Mouse (Mus musculus): ENCODE data around the gene Nek9. TPM values are rescaled to one million over a fixed set of nuclear protein-coding genes. Genes with fewer than 3 reads are reported as not detected.

Nek9 gene
- polyA plus RNA-seq, 1 experiment from 2014 or later = 13.2 TPM

GRCm38 (mm10) chr12:85350407-85351232 lies 11.5 kb upstream of the Nek9 start:
- Histone ChIP-seq H3K36me3 (ENCODE audit: control insufficient read depth, insufficient read depth) (peaks cover 11% of the 10 kb centered on the region), H3K4me3 (replicated peaks; ENCODE audit: low read length) (no peak overlapping the region), H3K9me3 (ENCODE audit: control insufficient read depth, low read length) (no peaks in the 10 kb centered on the region), H3K4me1 (replicated peaks; ENCODE audit: control insufficient read depth, insufficient read depth, low read length) (peaks cover 3% of the 10 kb centered on the region; the same call in 1 of the 2 replicates), H3K4me2 (ENCODE audit: low read length) (0 out of 2 replicates have a peak overlapping the region, but pooled peaks have one; percentile 18), H3K27ac (ENCODE audit: low read length) (peak overlapping the region; percentile 82), H3K9ac (replicated peaks; ENCODE audit: low read depth, low read length) (no peak overlapping the region; the same call in 1 of the 2 replicates), H3K27me3 (replicated peaks; ENCODE audit: control insufficient read depth, insufficient read depth, low read length) (no peaks in the 10 kb centered on the region)
- 38% methylated on average over 10 of the region's 10 CpGs for WGBS
- ATAC-seq = peak; percentile 97

GRCm38 (mm10) chr12:85348338-85348737 lies 9.2 kb upstream of the Nek9 start:
- Histone ChIP-seq H3K4me3 (replicated peaks; ENCODE audit: low read length) (no peak overlapping the region), H3K4me1 (replicated peaks; ENCODE audit: control insufficient read depth, insufficient read depth, low read length) (peaks cover 3% of the 10 kb centered on the region; the same call in 1 of the 2 replicates), H3K9ac (replicated peaks; ENCODE audit: low read depth, low read length) (no peak overlapping the region), H3K9me3 (ENCODE audit: control insufficient read depth, low read length) (no peaks in the 10 kb centered on the region), H3K27me3 (replicated peaks; ENCODE audit: control insufficient read depth, insufficient read depth, low read length) (no peaks in the 10 kb centered on the region), H3K27ac (ENCODE audit: low read length) (no peak overlapping the region), H3K36me3 (ENCODE audit: control insufficient read depth, insufficient read depth) (peaks cover 1% of the 10 kb centered on the region; the same call in 1 of the 2 replicates), H3K4me2 (ENCODE audit: low read length) (no peak overlapping the region)
- ATAC-seq = no peak
- 92% methylated on average over 6 of the region's 6 CpGs for WGBS

GRCm38 (mm10) chr12:85347196-85347595 lies 8.0 kb upstream of the Nek9 start:
- no peak overlapping the region for H3K27ac ChIP-seq (ENCODE audit: low read length)
- 83% methylated on average over 3 of the region's 3 CpGs for WGBS

GRCm38 (mm10) chr12:85346374-85346773 lies 7.2 kb upstream of the Nek9 start:
- peak; percentile 47; the same call in 1 of the 2 replicates for ATAC-seq
- Histone ChIP-seq H3K4me1 (replicated peaks; ENCODE audit: control insufficient read depth, insufficient read depth, low read length) (peaks cover 3% of the 10 kb centered on the region; the same call in 1 of the 2 replicates), H3K27ac (ENCODE audit: low read length) (no peak overlapping the region), H3K27me3 (replicated peaks; ENCODE audit: control insufficient read depth, insufficient read depth, low read length) (no peaks in the 10 kb centered on the region), H3K36me3 (ENCODE audit: control insufficient read depth, insufficient read depth) (peaks cover 2% of the 10 kb centered on the region; the same call in 1 of the 2 replicates), H3K4me3 (replicated peaks; ENCODE audit: low read length) (no peak overlapping the region), H3K9ac (replicated peaks; ENCODE audit: low read depth, low read length) (no peak overlapping the region), H3K9me3 (ENCODE audit: control insufficient read depth, low read length) (no peaks in the 10 kb centered on the region), H3K4me2 (ENCODE audit: low read length) (no peak overlapping the region)
- 56% methylated on average over 3 of the region's 3 CpGs for WGBS

More at GRCm38 (mm10) chr12:85347196-85347595, 8.0 kb upstream of the Nek9 start:
- no peak for ATAC-seq
- H3K4me2 ChIP-seq (ENCODE audit: low read length) = no peak overlapping the region
- H3K9ac ChIP-seq (replicated peaks; ENCODE audit: low read depth, low read length) = no peak overlapping the region
- H3K27me3 ChIP-seq (replicated peaks; ENCODE audit: control insufficient read depth, insufficient read depth, low read length) = no peaks in the 10 kb centered on the region
- H3K36me3 ChIP-seq (ENCODE audit: control insufficient read depth, insufficient read depth) = peaks cover under 1% of the 10 kb centered on the region; the same call in 1 of the 2 replicates
- H3K9me3 ChIP-seq (ENCODE audit: control insufficient read depth, low read length) = no peaks in the 10 kb centered on the region
- H3K4me1 ChIP-seq (replicated peaks; ENCODE audit: control insufficient read depth, insufficient read depth, low read length) = peaks cover 3% of the 10 kb centered on the region; the same call in 1 of the 2 replicates
- no peak overlapping the region for H3K4me3 ChIP-seq (replicated peaks; ENCODE audit: low read length)

- no peak overlapping the region for H3K4me3 ChIP-seq (replicated peaks; ENCODE audit: low read length)
- no peaks in the 10 kb centered on the region for H3K9me3 ChIP-seq (ENCODE audit: control insufficient read depth, low read length)
- no peak overlapping the region for H3K27ac ChIP-seq (ENCODE audit: low read length)
- ATAC-seq = no peak
- 0 out of 2 replicates have a peak, but pooled peaks cover 1% of the 10 kb centered on the region for H3K4me1 ChIP-seq (replicated peaks; ENCODE audit: control insufficient read depth, insufficient read depth, low read length)
- peaks cover 2% of the 10 kb centered on the region; the same call in 1 of the 2 replicates for H3K36me3 ChIP-seq (ENCODE audit: control insufficient read depth, insufficient read depth)
- WGBS = 97% methylated on average over 6 of the region's 6 CpGs
- H3K9ac ChIP-seq (replicated peaks; ENCODE audit: low read depth, low read length) = no peak overlapping the region
- no peaks in the 10 kb centered on the region for H3K27me3 ChIP-seq (replicated peaks; ENCODE audit: control insufficient read depth, insufficient read depth, low read length)
- H3K4me2 ChIP-seq (ENCODE audit: low read length) = no peak overlapping the region
These were observed 6.4 kb upstream of the Nek9 start for GRCm38 (mm10) chr12:85345559-85345958.

GRCm38 (mm10) chr12:85344252-85344651 lies 5.1 kb upstream of the Nek9 start:
- Histone ChIP-seq H3K9me3 (ENCODE audit: control insufficient read depth, low read length) (no peaks in the 10 kb centered on the region), H3K4me2 (ENCODE audit: low read length) (no peak overlapping the region), H3K9ac (replicated peaks; ENCODE audit: low read depth, low read length) (no peak overlapping the region), H3K4me1 (replicated peaks; ENCODE audit: control insufficient read depth, insufficient read depth, low read length) (0 out of 2 replicates have a peak, but pooled peaks cover 3% of the 10 kb centered on the region), H3K36me3 (ENCODE audit: control insufficient read depth, insufficient read depth) (peaks cover 2% of the 10 kb centered on the region; the same call in 1 of the 2 replicates), H3K4me3 (replicated peaks; ENCODE audit: low read length) (no peak overlapping the region), H3K27ac (ENCODE audit: low read length) (no peak overlapping the region), H3K27me3 (replicated peaks; ENCODE audit: control insufficient read depth, insufficient read depth, low read length) (no peaks in the 10 kb centered on the region)
- 72% methylated on average over 7 of the region's 7 CpGs for WGBS
- ATAC-seq = no peak

GRCm38 (mm10) chr12:85342310-85342709 lies 3.1 kb upstream of the Nek9 start:
- WGBS = 94% methylated on average over 3 of the region's 4 CpGs
- H3K9me3 ChIP-seq (ENCODE audit: control insufficient read depth, low read length) = no peaks in the 10 kb centered on the region
- H3K4me1 ChIP-seq (replicated peaks; ENCODE audit: control insufficient read depth, insufficient read depth, low read length) = peaks cover 12% of the 10 kb centered on the region
- peaks cover 2% of the 10 kb centered on the region; the same call in 1 of the 2 replicates for H3K36me3 ChIP-seq (ENCODE audit: control insufficient read depth, insufficient read depth)
- H3K4me2 ChIP-seq (ENCODE audit: low read length) = no peak overlapping the region
- no peaks in the 10 kb centered on the region for H3K27me3 ChIP-seq (replicated peaks; ENCODE audit: control insufficient read depth, insufficient read depth, low read length)
- ATAC-seq = no peak
- no peak overlapping the region for H3K9ac ChIP-seq (replicated peaks; ENCODE audit: low read depth, low read length)
- no peak overlapping the region for H3K4me3 ChIP-seq (replicated peaks; ENCODE audit: low read length)
- H3K27ac ChIP-seq (ENCODE audit: low read length) = no peak overlapping the region

- no peak overlapping the region for H3K4me2 ChIP-seq (ENCODE audit: low read length)
- H3K9me3 ChIP-seq (ENCODE audit: control insufficient read depth, low read length) = no peaks in the 10 kb centered on the region
- H3K27me3 ChIP-seq (replicated peaks; ENCODE audit: control insufficient read depth, insufficient read depth, low read length) = no peaks in the 10 kb centered on the region
- peaks cover 12% of the 10 kb centered on the region for H3K4me1 ChIP-seq (replicated peaks; ENCODE audit: control insufficient read depth, insufficient read depth, low read length)
- no peak overlapping the region; the same call in 1 of the 2 replicates for H3K27ac ChIP-seq (ENCODE audit: low read length)
- H3K9ac ChIP-seq (replicated peaks; ENCODE audit: low read depth, low read length) = no peak overlapping the region
- peak; percentile 31; the same call in 1 of the 2 replicates for ATAC-seq
- H3K4me3 ChIP-seq (replicated peaks; ENCODE audit: low read length) = no peak overlapping the region
- peaks cover 2% of the 10 kb centered on the region; the same call in 1 of the 2 replicates for H3K36me3 ChIP-seq (ENCODE audit: control insufficient read depth, insufficient read depth)
- 62% methylated on average over 1 of the region's 1 CpGs for WGBS
These were observed 2.0 kb upstream of the Nek9 start for GRCm38 (mm10) chr12:85341131-85341530.

GRCm38 (mm10) chr12:85339947-85340346 lies 785 bp upstream of the Nek9 start:
- Histone ChIP-seq H3K36me3 (ENCODE audit: control insufficient read depth, insufficient read depth) (peaks cover 2% of the 10 kb centered on the region; the same call in 1 of the 2 replicates), H3K9ac (replicated peaks; ENCODE audit: low read depth, low read length) (no peak overlapping the region), H3K9me3 (ENCODE audit: control insufficient read depth, low read length) (no peaks in the 10 kb centered on the region), H3K4me1 (replicated peaks; ENCODE audit: control insufficient read depth, insufficient read depth, low read length) (peaks cover 12% of the 10 kb centered on the region), H3K27me3 (replicated peaks; ENCODE audit: control insufficient read depth, insufficient read depth, low read length) (no peaks in the 10 kb centered on the region), H3K27ac (ENCODE audit: low read length) (no peak overlapping the region), H3K4me2 (ENCODE audit: low read length) (peak overlapping the region; percentile 54), H3K4me3 (replicated peaks; ENCODE audit: low read length) (no peak overlapping the region)
- 47% methylated on average over 4 of the region's 4 CpGs for WGBS
- no peak for ATAC-seq
